Mouse (Mus musculus): ENCODE measurements around the gene Col27a1. TPM values are rescaled to one million over a fixed set of nuclear protein-coding genes. Genes with fewer than 3 reads are reported as not detected.

Gene Col27a1
- 0.81 and 1.4 TPM in 2 replicates for polyA plus RNA-seq (2012)

GRCm38 (mm10) chr4:63213907-63214621, at the start of gene Col27a1:
TSS of gene Col27a1 (plus strand) at chr4:63214004.

GRCm38 (mm10) chr4:63171969-63172685, 41.7 kb upstream of the Col27a1 start, which contains the start of gene Kif12:
TSS of gene Kif12 (minus strand) at chr4:63172131.

GRCm38 (mm10) chr4:63344295-63344694, 130.5 kb downstream of the Col27a1 start, which contains the start of gene Orm1:
TSS of gene Orm1 (plus strand) at chr4:63344560.

GRCm38 (mm10) chr4:63355877-63356665, 142.3 kb downstream of the Col27a1 start, which contains the start of gene Orm3:
TSS of gene Orm3 (plus strand) at chr4:63356162.

DNA sequence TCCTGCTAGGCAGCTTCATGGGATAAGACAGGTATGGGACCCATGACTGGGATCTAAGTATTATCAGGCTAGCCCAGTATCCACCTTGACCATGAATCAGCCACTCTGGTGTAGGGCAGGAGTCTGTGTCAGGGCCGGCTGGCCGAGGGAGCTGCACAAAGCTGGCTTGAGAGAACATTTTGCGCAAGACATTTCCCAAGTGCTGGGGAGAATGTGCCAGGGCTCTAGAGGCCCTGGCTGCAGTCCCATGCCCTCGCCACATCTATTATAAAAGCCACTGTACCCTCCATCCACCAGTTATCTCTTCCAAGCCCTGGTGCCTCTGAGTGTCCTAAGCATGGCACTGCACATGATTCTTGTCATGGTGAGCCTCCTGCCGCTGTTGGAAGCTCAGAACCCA, 148.3 kb downstream of the Col27a1 start, which contains the start of gene Orm2:
Gene Orm2 (plus strand): TSS at position 300 of the 400 bp plus-strand sequence.

Other genes with a start within 250 kb of the Col27a1 start
- gene Zfp618, start 248.4 kb upstream of the Col27a1 start, polyA plus RNA-seq (2012) = 0.06 and 0.09 TPM in 2 replicates
- gene Ambp, start 59.2 kb upstream of the Col27a1 start, polyA plus RNA-seq (2012) = 0.51 and 1.6 TPM in 2 replicates
- not detected in 2 replicates for gene Kif12, start 41.9 kb upstream of the Col27a1 start, polyA plus RNA-seq (2012)
- gene Orm1, start 130.6 kb downstream of the Col27a1 start, polyA plus RNA-seq (2012) = 0.23 and 1.4 TPM in 2 replicates
- 0.07 TPM in 1 of 2 replicates, not detected in the other for gene Orm3, start 142.2 kb downstream of the Col27a1 start, polyA plus RNA-seq (2012)
- gene Orm2, start 148.4 kb downstream of the Col27a1 start, polyA plus RNA-seq (2012) = not detected in 2 replicates
- 61.6 and 76.7 TPM in 2 replicates for gene Akna, start 189.3 kb downstream of the Col27a1 start, polyA plus RNA-seq (2012)